Mouse (Mus musculus) thymus, postnatal 4 days (tissue): ENCODE data around the gene Tnni2.
"Not testable (repeated sequence)": the region's sequence is repeated elsewhere in the genome, so short reads cannot be mapped to it uniquely, and the experiment has no call there.

Experiments
- DNase-seq: peaks from one replicate; pipeline ENCODE4 v3.0.0; 2021

Gene Tnni2

GRCm38 (mm10) chr7:142441585-142441984, at the start of gene Tnni2:
Gene Tnni2 (plus strand): TSS chr7:142441808.
- DNase-seq: peak; percentile 44

DNA sequence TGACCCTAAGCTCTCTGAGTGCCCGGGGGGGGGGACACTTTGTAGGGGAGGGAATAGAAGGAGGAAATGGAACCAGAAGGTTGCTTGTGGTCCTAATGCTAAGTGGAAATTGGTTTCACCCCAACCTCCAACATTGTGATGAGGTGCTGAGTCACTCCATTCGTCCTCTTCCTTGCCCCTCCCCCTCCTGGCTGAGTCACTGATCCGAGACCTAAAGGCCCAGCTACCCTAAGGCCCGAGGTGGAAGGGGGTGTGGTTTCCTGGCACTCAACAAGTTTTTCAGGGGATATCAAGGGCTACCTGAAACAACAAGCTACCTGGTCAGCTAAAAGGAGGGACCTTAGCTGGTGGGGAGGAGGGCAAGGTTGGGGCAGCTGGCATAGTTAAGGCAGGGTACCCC, 48.4 kb upstream of the Tnni2 start:
- DNase-seq: peak; percentile 41

DNA sequence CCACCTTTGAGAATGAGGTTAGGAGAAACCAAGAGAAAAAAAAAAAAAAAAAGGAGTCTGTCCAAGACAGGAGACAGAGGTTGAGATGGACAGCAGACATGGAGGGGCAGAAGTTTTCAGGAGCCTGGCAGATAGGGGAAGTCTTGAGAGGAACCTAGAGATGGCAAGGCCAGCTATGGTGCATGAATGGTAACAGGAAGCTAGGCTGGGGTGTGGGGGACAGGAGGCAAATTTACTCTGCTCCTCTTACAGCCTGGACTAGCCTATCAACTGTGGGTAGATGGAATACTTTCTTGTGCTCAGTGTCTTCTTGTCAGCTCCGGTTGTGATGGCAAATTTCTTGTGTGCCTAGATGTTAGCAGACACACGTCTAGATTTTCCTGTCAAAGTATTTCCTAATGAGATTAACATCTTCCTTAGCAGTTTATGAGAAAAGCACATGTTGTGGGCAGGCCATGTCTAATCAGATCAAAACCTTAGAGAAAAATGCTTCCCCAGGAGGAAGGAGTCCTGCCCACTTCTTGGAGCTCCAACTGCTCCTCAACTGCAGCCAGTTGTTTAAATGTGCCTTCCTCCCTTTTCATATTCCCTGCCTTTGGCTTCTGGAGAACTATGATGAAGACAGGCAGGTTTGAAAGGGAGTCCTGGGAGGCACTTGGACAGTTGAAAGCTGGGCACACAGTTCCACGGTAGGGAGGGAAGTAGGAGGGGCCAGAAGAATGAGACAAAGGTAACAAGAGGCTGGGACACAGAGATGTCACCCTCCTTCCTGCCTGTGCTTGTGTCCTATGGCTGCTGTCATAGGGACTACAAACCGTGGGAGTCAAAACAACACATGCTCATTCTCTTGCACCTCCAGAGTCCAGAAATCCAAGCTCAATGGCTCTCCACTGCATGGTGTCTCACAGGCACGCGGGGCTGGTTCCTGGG, 47.1 kb upstream of the Tnni2 start:
- DNase-seq: peak; percentile 20

- no peak for DNase-seq
Measured at GRCm38 (mm10) chr7:142395472-142395871, 46.1 kb upstream of the Tnni2 start.

GRCm38 (mm10) chr7:142396611-142397010, 45.0 kb upstream of the Tnni2 start:
- DNase-seq: no peak

DNA sequence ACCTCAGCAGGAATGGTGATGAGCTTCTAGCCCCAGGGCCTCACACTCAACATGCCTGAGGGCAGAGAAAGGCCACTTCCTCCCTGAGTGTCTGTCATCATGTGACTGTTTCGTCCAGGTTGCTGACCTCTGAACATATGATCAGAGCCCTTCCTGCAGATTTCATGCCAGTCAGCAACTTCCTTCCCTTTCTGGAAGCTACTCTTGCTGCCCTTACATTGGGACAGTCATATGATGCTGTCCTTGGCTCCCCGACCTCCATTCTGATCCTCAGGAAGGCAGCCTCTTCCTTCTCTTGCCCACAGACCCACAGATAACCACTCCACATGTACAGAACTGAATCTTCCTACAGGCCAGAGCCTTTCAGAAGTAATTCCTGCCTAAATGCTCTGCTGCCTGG, 43.6 kb upstream of the Tnni2 start:
- no peak for DNase-seq

DNA sequence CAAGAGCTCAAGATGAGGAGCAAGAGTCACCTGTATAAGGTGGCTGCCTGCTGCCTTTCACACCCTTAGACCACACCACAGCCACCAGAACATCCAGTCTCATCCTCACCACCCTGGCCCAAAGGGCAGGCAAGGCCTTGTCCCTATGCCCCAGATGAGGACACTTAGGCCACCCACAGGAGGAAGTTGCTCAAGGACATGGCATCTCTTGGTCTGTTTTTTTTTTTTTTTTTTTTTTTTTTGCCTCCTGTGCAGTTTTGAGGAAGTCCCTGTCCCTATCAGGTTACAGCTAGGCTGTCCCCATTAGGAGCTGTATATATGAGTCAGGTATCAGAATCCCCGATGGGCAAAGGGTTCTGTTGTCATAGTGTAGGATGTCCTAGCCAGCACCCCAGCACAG, 42.4 kb upstream of the Tnni2 start:
- DNase-seq: no peak

DNA sequence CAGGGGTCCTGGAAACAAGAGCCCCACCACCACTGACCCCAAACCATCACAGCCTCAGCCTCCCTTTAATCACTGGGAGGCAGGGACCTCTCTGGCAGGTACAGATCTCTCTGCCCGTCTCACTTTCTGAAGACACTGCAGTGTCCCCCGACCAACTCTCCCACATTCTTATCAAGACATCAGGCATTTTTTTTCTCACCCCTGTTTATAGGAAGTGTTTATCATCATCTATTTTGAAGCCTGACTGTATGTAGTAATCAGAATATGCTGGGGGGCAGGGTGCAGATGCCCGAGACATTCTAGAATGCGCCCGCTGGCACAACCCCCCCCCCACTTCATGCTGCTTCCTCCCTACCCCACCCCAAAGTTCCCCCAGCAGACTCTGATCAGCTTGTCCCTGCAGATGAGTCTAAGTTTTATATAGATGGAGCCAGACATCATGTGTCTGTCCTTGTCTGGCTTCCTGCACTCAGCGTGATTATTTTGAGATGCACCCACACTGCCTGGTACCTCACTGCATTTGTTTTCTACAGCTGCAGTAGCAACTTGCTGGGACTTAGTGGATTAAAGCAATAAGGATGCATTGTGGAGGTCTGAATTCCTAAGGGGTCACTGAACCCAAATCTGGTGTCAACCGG, 41.4 kb upstream of the Tnni2 start:
- DNase-seq: no peak

- DNase-seq: no peak
Measured at GRCm38 (mm10) chr7:142400750-142401142, 40.9 kb upstream of the Tnni2 start.

GRCm38 (mm10) chr7:142403591-142403990, 38.0 kb upstream of the Tnni2 start:
- DNase-seq: peak; percentile 43

DNA sequence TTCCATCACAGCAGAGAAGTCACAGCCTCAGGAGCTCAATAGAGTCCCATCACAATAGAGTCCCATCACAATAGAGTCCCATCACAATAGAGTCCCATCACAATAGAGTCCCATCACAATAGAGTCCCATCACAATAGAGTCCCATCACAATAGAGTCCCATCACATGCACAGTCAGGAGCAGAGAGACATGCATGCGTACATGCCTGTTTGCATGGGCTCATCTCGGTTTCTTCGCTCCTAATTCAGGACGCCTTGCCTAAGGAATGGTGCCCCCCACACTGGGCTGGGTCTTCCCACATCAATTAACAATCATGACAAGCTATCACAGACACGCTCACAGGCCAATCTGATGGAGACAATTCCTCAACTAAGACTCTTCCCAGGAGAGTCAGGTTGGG, 36.5 kb upstream of the Tnni2 start:
- not testable (repeated sequence) for DNase-seq

DNA sequence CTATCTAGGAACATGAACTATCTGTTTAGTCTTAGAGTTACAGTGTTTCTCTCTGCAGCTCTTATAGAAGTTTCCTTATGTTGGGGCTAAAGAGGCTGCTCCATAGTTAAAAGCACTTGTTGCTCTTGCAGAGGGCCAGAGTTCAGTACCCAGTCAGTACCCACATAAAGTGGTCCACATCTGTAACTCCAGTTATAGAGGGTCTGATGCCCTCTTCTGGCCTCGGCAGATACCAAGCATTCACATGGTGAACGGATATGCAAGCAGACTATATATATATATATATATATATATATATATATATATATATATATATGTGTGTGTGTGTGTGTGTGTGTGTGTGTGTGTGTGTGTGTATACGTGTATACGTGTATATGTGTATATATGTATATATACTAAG, 33.7 kb upstream of the Tnni2 start:
- peak; percentile 41 for DNase-seq

GRCm38 (mm10) chr7:142408686-142409085, 32.9 kb upstream of the Tnni2 start:
- no peak for DNase-seq

- no peak for DNase-seq
Measured at GRCm38 (mm10) chr7:142409603-142410002, 32.0 kb upstream of the Tnni2 start.

- DNase-seq: no peak
Measured at GRCm38 (mm10) chr7:142413285-142413684, 28.3 kb upstream of the Tnni2 start.

DNA sequence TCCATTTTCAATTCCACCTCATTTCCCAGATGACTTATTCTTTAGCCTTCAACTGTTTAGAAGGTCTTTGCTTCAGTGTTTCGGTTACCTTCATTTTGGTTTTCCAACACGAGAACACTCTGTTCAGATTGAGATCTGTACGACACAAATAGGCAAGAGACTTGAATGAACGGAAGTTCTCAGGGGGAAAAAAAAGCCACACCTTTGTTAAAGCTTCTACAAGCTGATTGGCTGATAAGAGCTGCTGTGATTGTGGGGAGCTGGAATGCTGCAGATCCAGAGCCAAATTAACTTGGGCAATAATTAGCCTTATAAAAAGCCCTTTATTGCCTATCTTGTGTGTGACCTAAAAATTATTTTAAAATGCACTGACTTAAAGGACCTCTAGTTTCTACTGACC, 26.3 kb upstream of the Tnni2 start:
- no peak for DNase-seq

DNA sequence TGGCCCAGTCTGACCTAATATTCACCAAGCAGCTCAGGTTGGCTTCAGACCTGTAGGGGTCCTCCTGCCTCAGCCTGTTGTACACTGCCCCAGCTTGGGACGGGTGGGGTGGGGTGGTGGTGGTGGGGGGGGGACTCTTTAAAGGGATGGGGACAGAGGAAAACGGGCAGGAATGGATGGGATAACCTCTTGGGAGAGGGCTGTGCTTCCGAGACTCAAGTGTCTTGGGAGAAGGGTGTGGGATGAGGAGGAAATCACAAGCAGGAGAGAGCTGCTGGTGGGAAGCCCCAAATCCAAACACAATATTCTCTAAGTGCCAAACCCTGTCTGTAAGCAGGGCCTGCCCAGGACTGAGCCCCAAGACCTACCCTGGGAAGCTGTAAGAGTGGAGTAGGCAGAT, 25.4 kb upstream of the Tnni2 start:
- no peak for DNase-seq

DNA sequence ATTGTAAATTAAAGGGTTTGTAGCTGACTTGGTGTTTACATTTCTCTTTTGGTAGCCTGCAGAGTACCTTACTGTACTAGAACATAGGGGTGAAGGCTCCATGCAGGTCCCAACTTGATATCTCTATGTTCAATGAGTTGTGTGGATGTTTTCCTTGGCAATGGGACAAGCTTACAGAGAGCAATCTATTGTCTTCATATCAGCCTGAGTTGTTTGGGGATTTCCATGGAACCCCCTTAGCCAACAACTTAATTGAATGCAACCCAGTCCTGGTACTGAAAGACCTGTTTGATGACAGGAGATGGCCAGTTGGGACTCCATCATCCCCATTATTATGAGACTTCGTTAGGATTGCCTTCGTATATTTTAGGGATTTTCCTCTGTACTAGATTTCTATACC, 23.6 kb upstream of the Tnni2 start:
- no peak for DNase-seq

DNA sequence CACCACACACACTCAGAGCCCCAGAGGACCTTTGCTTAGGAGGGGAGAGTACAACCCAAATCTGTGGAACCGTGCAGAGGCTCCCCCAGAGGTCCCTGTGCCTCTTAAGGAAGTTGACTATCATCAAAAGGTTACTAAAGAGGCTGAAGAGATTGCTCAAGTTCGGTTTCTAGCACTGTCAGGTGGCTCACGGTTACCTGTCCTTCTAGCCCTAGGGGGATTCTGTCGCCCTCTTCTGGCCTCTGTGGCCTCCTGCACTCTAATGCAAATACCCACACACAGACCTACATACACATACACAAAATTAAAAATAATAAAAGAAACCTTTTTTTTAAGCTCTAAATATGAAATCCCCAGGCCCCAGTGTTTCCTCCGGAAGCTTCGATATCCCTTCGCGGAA, 22.9 kb upstream of the Tnni2 start:
- DNase-seq: no peak

- DNase-seq: no peak
Measured at GRCm38 (mm10) chr7:142419887-142420286, 21.7 kb upstream of the Tnni2 start.

- no peak for DNase-seq
Measured at GRCm38 (mm10) chr7:142421826-142422225, 19.8 kb upstream of the Tnni2 start.

GRCm38 (mm10) chr7:142425641-142426213, 15.9 kb upstream of the Tnni2 start:
- DNase-seq: peak; percentile 64

DNA sequence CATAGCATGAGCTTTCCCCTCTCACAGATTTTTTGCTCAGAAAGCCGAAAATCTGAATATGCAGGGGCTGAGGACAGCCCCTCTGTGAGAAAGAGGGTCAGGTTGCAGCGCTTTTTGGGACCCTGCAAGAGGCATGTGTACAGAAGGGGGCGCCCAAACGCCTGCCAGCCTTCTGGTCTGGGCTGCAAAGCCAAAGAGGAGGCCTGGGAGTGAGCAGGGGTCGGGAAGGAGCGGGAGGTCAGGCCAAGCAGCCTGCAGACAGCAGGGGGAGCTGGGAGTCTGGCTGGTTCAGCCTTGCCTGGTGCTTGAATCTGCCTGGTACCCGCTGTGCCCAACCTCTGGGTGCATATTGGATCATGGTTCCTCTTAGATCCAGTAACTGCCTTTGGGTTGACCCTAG, 13.4 kb upstream of the Tnni2 start:
- DNase-seq: peak; percentile 85

- no peak for DNase-seq
Measured at GRCm38 (mm10) chr7:142430160-142430678, 11.4 kb upstream of the Tnni2 start.
